Mouse (Mus musculus) testis, adult 2 months (tissue): ENCODE data around the gene Ints13.

ENCODE experiments used
- CTCF ChIP-seq: fragments of 200-500 bp; IDR thresholded peaks from 2 replicates; pipeline ENCODE4 v1.5.1; 2012; ENCODE audit warnings: low read depth, mild to moderate bottlenecking, inconsistent platforms, low read length, moderate library complexity; ENCODE audit not compliant: control insufficient read depth, insufficient read depth, insufficient replicate concordance
- POLR2A ChIP-seq: fragments of 200-500 bp; IDR thresholded peaks from 2 replicates; pipeline ENCODE4 v1.6.1; 2012; ENCODE audit warnings: low read depth, mild to moderate bottlenecking, inconsistent platforms, low read length, moderate library complexity; ENCODE audit not compliant: control insufficient read depth

GRCm38 (mm10) chr6:146612736-146613135, 35.1 kb upstream of the Ints13 start:
- TF ChIP-seq CTCF: no peak
- TF ChIP-seq POLR2A: no peak
